Mouse (Mus musculus) layer of hippocampus, postnatal 36 days (tissue): Measurements from ENCODE around the gene Hsph1. TPM values are rescaled to one million over a fixed set of nuclear protein-coding genes. Genes with fewer than 3 reads are reported as not detected.

Experiments used
- DNase-seq, 2 experiments: peaks; one replicate each; pipeline ENCODE4 v3.0.0; 2022
- total RNA-seq, 2 experiments: library from RNA; stranded (reverse); gene quantifications; 2 replicates each; pipeline ENCODE4 v1.2.3; 2021

Gene Hsph1
- total RNA-seq = 100 to 1,000 TPM; 397 to 414 TPM

GRCm38 (mm10) chr5:149636075-149636920, at the start of gene Hsph1:
TSS of gene Hsph1 (minus strand) at chr5:149636376.
- peak; percentile 99 for DNase-seq

DNA sequence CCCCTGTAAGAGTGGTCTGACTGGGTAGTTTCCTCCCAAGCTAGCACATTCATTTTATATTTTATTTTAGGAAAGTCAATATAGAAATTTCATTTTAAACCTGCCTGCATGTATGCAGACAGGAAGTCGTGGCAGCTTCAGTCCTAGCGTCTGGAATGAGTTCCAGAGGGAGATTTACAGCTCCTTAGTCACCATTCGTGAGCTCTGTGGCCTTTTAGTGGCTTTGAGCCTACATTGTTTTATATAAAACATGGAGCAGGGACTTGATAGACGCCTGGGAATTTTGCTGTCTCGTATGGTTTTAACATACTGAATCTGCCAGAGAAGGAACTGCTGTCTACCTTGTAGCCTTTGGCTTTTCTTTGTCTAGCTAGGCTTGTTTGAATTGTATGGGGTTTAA, 44.8 kb upstream of the Hsph1 start:
- no peak for DNase-seq

DNA sequence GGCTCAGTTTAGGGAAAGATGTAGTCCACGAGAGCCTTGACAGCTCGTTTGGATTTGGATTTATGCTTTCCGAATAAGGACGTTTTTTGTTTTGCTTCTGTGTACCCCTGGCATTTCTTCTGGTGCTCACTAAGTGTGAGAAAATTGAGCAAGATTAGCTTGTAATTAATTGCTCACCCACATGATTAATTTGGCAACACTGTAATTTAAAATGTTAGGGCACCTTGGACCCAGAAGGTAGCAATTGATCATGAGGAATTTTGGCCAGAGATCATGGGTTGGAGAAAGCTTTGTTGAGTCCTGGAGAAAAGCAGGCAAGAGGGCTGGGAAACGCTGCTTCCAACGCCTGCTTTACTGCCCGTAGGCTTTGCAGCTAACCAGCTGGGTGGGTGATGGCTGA, 43.7 kb upstream of the Hsph1 start:
- no peak for DNase-seq

DNA sequence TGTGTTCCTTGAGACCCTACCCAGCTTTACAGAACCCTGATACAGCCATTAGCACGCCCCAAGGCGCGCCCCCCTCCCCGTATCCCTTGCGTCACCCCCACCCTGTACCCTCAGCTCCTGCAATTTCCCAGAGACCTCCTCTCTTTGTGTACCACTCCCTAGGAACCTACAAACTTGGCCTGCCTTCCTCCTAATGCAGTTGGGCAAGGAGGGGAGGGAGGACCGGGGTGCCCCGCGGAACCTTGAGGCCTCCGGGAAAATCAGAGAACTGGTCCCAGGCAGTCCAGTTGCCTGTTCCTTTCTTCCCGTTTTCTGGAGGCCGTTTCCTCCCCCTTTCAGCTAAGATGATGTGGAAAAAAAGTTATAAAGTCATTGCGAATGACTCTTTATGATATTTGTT, 43.2 kb upstream of the Hsph1 start:
- no peak for DNase-seq

GRCm38 (mm10) chr5:149678990-149679348, 42.8 kb upstream of the Hsph1 start:
- DNase-seq = no peak

GRCm38 (mm10) chr5:149678100-149678989, 42.2 kb upstream of the Hsph1 start, which contains the start of gene B3glct:
TSS of gene B3glct (plus strand) at chr5:149678230.
- DNase-seq = peak; percentile 79 to 81

DNA sequence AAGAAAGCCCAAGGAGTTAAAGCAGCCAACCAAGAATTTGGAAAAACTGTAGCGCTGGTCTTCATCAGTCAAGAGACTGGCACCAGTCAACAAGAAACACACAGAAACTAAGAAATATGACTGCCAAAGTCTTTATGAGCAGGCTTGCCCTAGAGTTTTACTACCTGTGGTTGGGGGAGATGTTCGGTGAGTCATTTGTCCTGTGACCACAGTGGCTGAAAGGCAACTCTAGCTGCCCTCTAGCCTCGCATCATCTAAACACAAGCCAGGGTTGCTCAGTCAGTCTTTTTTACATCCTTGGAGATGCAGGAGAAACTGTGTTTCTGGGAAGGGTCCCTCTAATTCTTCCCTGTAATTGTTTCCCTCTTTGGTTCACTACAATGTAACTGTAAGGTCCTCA, 41.0 kb upstream of the Hsph1 start:
- DNase-seq = no peak

- no peak for DNase-seq
Observed at GRCm38 (mm10) chr5:149663417-149663816, 27.2 kb upstream of the Hsph1 start.

DNA sequence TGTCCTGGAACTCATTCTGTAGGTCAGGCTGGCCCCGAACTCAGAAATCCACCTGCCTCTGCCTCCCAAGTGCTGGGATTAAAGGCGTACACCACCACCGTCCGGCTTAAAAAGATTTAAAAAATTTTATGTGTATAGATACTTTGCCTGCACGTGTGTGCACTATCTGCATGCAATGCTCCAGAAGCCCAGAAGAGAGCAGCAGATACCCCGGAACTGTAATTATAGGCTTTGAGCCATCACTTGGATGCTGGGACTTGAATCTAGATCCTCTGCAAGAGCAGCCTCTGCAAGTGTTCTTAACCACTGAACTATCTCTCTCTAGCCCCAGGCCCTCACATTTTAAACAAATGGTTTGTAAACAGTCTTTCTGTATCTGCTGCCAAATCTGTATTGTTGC, 26.8 kb upstream of the Hsph1 start:
- no peak for DNase-seq

GRCm38 (mm10) chr5:149661428-149661827, 25.3 kb upstream of the Hsph1 start:
- no peak for DNase-seq

GRCm38 (mm10) chr5:149659414-149659780, 23.2 kb upstream of the Hsph1 start:
- DNase-seq = no peak

DNA sequence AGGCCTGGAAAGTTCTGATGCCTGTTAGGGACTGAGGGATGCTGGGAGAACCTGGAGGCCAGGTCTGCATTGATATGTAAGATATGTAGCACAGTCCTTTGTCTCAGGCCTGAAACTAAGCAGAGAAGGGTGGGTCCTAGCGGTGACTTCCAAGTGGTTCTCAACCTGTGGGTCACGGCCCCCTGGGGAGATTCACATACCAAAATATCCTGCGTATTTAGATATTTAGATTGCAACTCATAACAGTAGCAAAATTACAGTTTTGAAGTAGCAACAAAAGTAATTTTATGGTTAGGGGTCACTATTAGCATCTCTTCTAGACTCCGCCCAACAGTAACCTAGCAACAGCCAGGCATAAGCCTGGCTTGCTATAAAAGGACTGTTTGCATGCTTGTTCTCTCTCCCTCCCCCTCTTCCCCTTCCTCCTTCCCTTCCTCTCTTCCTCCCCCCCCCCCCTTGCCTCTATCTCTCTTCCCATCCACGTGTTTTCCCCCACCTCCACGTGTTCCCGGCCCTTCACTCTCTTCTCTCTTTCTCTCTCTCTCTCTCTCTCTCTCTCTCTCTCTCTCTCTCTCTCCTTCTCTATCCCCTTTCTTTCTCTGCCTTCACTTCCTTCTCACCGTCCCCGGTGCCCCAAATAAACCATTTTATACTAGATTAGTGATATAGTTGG, 22.7 kb upstream of the Hsph1 start:
- no peak for DNase-seq

DNA sequence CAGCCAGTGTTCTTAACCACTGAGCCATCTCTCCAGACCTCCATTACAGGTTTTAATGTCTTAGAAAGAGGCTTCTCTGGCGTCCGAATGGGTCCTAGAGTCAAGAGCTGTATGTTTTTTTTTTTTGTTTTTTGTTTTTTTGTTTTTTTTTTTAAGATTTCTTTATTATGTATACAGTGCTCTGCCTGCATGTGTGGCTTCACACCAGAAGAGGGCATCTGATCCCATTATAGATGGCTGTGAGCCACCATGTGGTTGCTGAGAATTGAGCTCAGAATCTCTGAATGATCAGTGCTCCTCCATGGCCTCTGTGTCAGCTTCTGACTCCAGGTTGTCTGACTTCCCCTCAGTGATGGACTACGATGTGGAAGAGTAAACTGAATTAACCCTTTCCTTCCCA, 21.8 kb upstream of the Hsph1 start:
- DNase-seq = no peak

DNA sequence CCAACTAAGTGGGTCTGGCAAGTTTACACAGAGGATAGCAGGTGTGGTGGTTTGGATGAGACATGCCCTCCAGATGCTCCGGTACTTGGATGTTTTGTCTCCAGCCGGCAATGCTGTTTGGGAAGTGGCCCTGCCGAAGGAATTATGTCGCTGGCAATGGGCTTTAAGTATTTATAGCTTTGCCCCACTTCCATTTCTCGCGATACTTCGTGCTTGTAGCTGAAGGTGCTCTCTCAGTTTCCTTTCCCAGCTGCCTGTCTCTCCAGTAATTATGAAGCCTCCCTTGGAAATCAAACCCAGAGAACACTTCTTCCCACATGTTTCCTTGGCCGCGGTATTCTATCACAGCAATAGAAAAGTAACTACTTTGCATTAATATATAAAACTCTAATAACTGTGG, 19.5 kb upstream of the Hsph1 start:
- DNase-seq = no peak

DNA sequence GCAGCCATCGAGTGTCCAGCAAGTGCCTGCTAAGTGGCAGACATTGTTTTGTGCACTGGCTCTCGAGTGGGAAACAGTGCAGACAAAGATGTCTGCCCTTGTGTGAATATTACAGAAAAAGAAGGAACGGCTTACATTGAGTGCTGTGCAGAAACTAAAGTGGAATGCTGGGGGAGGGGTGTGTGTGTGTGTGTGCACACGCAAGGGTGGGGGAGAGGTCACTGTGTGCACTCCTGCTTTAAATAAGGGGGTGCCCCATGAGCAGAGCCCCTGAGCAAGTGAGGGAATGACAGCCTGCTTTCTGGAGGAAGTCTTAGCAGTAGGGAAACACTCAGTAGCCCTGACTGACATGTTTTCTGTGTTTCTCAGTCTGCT, 14.0 kb upstream of the Hsph1 start:
- no peak for DNase-seq

DNA sequence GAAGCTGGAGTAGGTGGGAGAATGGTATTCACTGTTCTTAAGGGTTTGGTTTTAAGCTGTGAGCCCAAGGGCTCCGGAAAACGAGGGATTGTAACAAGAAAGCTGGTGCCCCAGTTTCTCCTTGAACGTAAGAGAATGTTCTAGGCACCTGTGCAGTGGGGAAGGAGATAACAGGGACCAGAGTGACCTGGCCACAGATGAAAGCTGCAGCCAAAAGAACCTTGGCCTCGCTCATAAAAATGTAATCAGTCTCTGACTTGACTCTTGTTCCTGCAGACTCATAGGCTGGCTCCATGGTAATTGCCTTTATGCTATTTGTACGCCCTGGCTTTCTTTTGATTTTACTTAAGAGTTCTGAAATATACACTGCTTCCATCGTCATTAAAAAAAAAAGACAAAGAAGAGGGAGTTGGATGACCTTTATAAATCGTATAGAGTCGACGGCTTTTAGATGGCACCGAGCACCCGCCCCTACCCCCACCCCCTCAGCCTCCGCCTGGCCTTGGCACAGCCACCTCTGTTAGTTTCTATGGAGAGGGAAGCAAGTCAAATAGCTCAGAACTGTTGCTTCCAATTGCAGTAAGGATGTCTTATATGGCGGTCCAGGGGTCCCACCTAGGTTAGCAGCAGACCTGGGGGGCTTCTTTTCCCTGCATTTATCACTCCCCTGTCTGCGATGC, 13.5 kb upstream of the Hsph1 start:
- DNase-seq = no peak

DNA sequence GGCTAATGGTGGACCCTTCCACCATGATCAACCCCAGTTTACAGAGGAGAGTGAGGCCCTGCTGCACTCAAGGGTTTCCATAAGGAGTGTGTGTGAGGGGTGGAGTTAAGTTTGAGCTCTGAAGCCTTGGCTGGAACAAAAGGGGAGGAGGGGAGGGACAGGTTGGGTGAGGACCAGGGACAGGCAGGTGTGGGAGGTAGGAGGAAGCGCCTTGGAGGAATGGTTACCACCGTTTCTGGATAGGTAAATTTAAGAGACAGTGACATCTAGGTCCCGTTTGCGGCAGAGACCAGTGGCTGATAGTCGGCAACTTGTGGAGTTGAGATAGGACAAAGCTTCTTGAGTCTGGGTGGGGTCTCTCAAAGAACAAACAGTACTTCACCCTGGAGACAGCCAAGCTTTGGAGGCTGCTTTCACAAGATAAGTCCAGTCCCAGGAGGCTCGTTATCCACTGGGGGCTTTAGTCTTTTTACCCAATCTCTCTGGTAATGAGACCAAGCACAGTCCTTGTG, 12.8 kb upstream of the Hsph1 start:
- DNase-seq = no peak

- no peak for DNase-seq
Observed at GRCm38 (mm10) chr5:149648196-149648595, 12.0 kb upstream of the Hsph1 start.

- DNase-seq = peak in 1 of 2 experiments; percentile 8
Observed at GRCm38 (mm10) chr5:149647367-149648115, 11.4 kb upstream of the Hsph1 start.

DNA sequence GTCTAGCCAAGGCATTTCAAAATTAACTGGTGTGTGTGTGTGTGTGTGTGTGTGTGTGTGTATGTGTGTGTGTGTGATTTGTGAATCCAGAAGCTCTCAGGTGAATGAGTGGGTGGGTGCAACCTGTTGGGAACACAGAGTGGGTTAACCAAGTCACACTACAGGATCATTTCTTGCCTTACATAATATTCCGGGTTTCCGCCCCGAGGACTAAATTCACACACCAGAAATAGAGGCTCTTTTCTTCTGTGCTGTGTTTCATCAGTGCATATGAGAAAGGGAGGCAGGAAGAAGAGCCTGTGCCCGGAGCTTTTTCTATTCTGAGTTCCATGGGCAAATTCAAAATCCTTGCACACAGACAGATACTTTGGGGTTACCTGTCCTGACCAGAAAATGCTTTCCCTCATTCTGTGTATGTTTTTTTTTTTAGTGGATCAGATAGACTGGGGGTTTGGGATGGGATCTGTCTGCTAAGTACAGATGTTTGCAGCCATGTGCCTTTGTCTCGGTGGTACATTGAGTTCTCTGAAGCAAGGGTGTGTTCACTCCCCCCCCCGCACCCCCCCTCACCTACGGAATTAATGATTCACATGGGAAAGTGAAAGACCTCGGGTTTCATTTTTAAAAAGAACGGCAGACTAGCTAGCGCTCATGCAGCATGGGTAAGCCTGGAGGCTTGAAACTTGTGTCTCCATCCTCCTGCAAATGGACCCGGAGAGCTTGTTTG, 6.8 kb upstream of the Hsph1 start:
- DNase-seq = no peak

- DNase-seq = no peak
Observed at GRCm38 (mm10) chr5:149642366-149642765, 6.2 kb upstream of the Hsph1 start.
